13 mouse cellular contexts compared by ENCODE assay signal in genomic region chr5:35647562-35647961, GRCm38 (mm10). TPM values are rescaled to one million over a fixed set of nuclear protein-coding genes. Genes with fewer than 3 reads are reported as not detected.
A peak's percentile ranks its signal among the peaks of the same experiment; 100 is the strongest.
DNase-seq lines count a peak whose midpoint lies in the region; ATAC-seq and TF ChIP-seq lines count a peak whose summit lies in the region.
"Had no signal": no experiment of that assay in that cellular context is flagged by ENCODE, and none has a peak within 500 bp of the region (broad histone marks: within the 10 kb centered on the region; RNA-seq: fewer than 3 reads in every experiment).

No protein-coding gene starts in this region.

- H3K36me3 ChIP-seq in heart, adult 2 months (ENCODE audit: control insufficient read depth, insufficient read depth, low read length) = no peaks in the 10 kb centered on the region
- H3K36me3 ChIP-seq in heart, embryonic 11.5 days (ENCODE audit: control insufficient read depth, insufficient read depth, low read length) = no peaks in the 10 kb centered on the region
- H3K36me3 ChIP-seq in heart, embryonic 15.5 days = no peaks in the 10 kb centered on the region
- H3K36me3 ChIP-seq in forebrain, embryonic 10.5 days (replicated peaks) = no peaks in the 10 kb centered on the region
- H3K36me3 ChIP-seq: liver, embryonic 12.5 days had no signal

- no peak for TF ChIP-seq POLR2A in heart, adult 2 months (IDR thresholded peaks at IDR 0.05; ENCODE audit: insufficient read depth, low read depth, low read length)

- no peaks in the 10 kb centered on the region for H3K27me3 ChIP-seq in heart, adult 2 months (ENCODE audit: control insufficient read depth, insufficient read depth, low read length)
- H3K27me3 ChIP-seq in heart, embryonic 11.5 days (ENCODE audit: control insufficient read depth, insufficient read depth, low read length) = no peaks in the 10 kb centered on the region
- H3K27me3 ChIP-seq in heart, embryonic 15.5 days = no peaks in the 10 kb centered on the region
- no peaks in the 10 kb centered on the region for H3K27me3 ChIP-seq in forebrain, embryonic 10.5 days (ENCODE audit: poor library complexity, severe bottlenecking)
- H3K27me3 ChIP-seq: liver, embryonic 12.5 days had no signal

- no peaks in the 10 kb centered on the region for H3K79me2 ChIP-seq in heart, adult 2 months (replicated peaks; ENCODE audit: control insufficient read depth, insufficient read depth, low read length)

- peak; percentile 88 for TF ChIP-seq EP300 in heart, adult 2 months (IDR thresholded peaks at IDR 0.05; ENCODE audit: insufficient read depth, low read depth, low read length)

- intact Hi-C loops in heart, adult 2 months (cut with DNase I) = no loop called here
- intact Hi-C loops in left cerebral cortex, postnatal 25 days (cut with DNase I) = no loop called here

- no peak for TF ChIP-seq CTCF in heart, adult 2 months (IDR thresholded peaks at IDR 0.05)

- 64% methylated on average over 4 of the region's 4 CpGs for WGBS in heart, adult 2 months
- WGBS in heart, embryonic 11.5 days (ENCODE audit: insufficient replicate concordance) = 67% methylated on average over 4 of the region's 4 CpGs
- WGBS in heart, embryonic 15.5 days = 67% methylated on average over 4 of the region's 4 CpGs
- WGBS in forebrain, embryonic 10.5 days = 82% methylated on average over 4 of the region's 4 CpGs

- peak; percentile 72 to 83 for DNase-seq in heart, adult 2 months
- peak; percentile 95 for DNase-seq in adipocyte (ENCODE audit: low spot score)
- peak; percentile 66 for DNase-seq in lung, postnatal 14 days
- no peak for DNase-seq in forebrain, embryonic 10.5 days (ENCODE audit: extremely low spot score, low spot score)
- DNase-seq in left cerebral cortex, postnatal 25 days (ENCODE audit: low spot score in 2 of 2) = no peak
- DNase-seq in cerebellum, adult 11-12 months = no peak
- DNase-seq: cerebellum, postnatal 10 days; right cerebral cortex, postnatal 14 days had no signal

- no peak overlapping the region for H3K4me3 ChIP-seq in heart, adult 2 months
- no peak overlapping the region for H3K4me3 ChIP-seq in heart, embryonic 11.5 days (ENCODE audit: low read depth, low read length)
- H3K4me3 ChIP-seq in heart, embryonic 15.5 days = no peak overlapping the region
- H3K4me3 ChIP-seq in forebrain, embryonic 10.5 days = no peak overlapping the region
- H3K4me3 ChIP-seq: liver, embryonic 12.5 days had no signal

- H3K27ac ChIP-seq in heart, adult 2 months = peak overlapping the region; percentile 48
- no peak overlapping the region for H3K27ac ChIP-seq in heart, embryonic 11.5 days (ENCODE audit: low read depth, low read length)
- no peak overlapping the region for H3K27ac ChIP-seq in heart, embryonic 15.5 days
- no peak overlapping the region for H3K27ac ChIP-seq in forebrain, embryonic 10.5 days
- H3K27ac ChIP-seq: liver, embryonic 12.5 days had no signal

- no peak overlapping the region for H3K4me2 ChIP-seq in heart, embryonic 11.5 days
- H3K4me2 ChIP-seq in heart, embryonic 15.5 days = no peak overlapping the region
- H3K4me2 ChIP-seq: liver, embryonic 12.5 days had no signal

- H3K4me1 ChIP-seq in heart, adult 2 months (ENCODE audit: control insufficient read depth, insufficient read depth, low read length) = peaks cover 9% of the 10 kb centered on the region
- H3K4me1 ChIP-seq in heart, embryonic 11.5 days (ENCODE audit: control insufficient read depth, insufficient read depth, low read length) = peaks cover 4% of the 10 kb centered on the region; the same call in 1 of the 2 replicates
- peaks cover 9% of the 10 kb centered on the region for H3K4me1 ChIP-seq in heart, embryonic 15.5 days (replicated peaks)
- peaks cover 6% of the 10 kb centered on the region; the same call in 1 of the 2 replicates for H3K4me1 ChIP-seq in forebrain, embryonic 10.5 days

- no peak for ATAC-seq in heart, embryonic 11.5 days (replicated peaks; ENCODE audit: insufficient number of reproducible peaks, low FRiP score, low TSS enrichment)
- 0 out of 2 replicates have a peak, but pooled peaks have one; percentile 27 for ATAC-seq in heart, embryonic 15.5 days (replicated peaks; ENCODE audit: insufficient number of reproducible peaks, insufficient read depth, low FRiP score, low read depth)
- ATAC-seq: activated CD4-positive, CD25-positive, alpha-beta regulatory T cell, adult 4 months; liver, embryonic 12.5 days had no signal

- H3K9me3 ChIP-seq in heart, embryonic 11.5 days (replicated peaks; ENCODE audit: control insufficient read depth, low read length) = no peaks in the 10 kb centered on the region
- no peaks in the 10 kb centered on the region for H3K9me3 ChIP-seq in heart, embryonic 15.5 days (replicated peaks)
- H3K9me3 ChIP-seq in forebrain, embryonic 10.5 days = no peaks in the 10 kb centered on the region
- H3K9me3 ChIP-seq: liver, embryonic 12.5 days had no signal

- H3K9ac ChIP-seq in heart, adult 2 months (ENCODE audit: low read depth, low read length) = no peak overlapping the region
- no peak overlapping the region for H3K9ac ChIP-seq in heart, embryonic 11.5 days (ENCODE audit: low read depth, low read length)
- H3K9ac ChIP-seq in heart, embryonic 15.5 days = no peak overlapping the region
- H3K9ac ChIP-seq: liver, embryonic 12.5 days had no signal

RNA-seq across cellular contexts. Expression of gene Htra3, which starts 32.0 kb away (rescaled TPM):
- total RNA-seq in heart, adult 2 months (2021) = 100 to 1,000 TPM; 101 to 102 TPM
- 130 and 147 TPM in 2 replicates for polyA plus RNA-seq in heart, adult 2 months (2012; rRNA removed)
- 3.7 and 4.1 TPM in 2 replicates for polyA plus RNA-seq in heart, embryonic 11.5 days (2014; fragmentation: Nextera tagmentation; extraction: Ambion mirVana)
- 14.7 and 22.2 TPM in 2 replicates for polyA plus RNA-seq in heart, embryonic 15.5 days (2015; fragmentation: Nextera tagmentation; extraction: Ambion mirVana)
- polyA plus RNA-seq in forebrain, embryonic 10.5 days (2016; fragmentation: Nextera tagmentation; extraction: Ambion mirVana) = 3.1 and 3.6 TPM in 2 replicates
- 1 to 10 TPM; 6.4 to 7.4 TPM for total RNA-seq in left cerebral cortex, postnatal 25 days (2021)
- total RNA-seq: monocyte, adult 5-6 weeks had no signal
- polyA plus RNA-seq: activated CD4-positive, CD25-positive, alpha-beta regulatory T cell, adult 4 months had no signal

Comparison
In these comparisons a context has a peak if more than half of its experiments do, and no peak if none do; other contexts are left out.
1. DNase-seq: peak in heart, adult 2 months (2 of 2), adipocyte (single experiment) and lung, postnatal 14 days (single experiment); none in forebrain, embryonic 10.5 days (single experiment), left cerebral cortex, postnatal 25 days (0 of 2) and cerebellum, adult 11-12 months (single experiment).